Mouse (Mus musculus) megakaryocyte, embryonic 14.5 days (primary cell): ENCODE measurements around the gene Tmem223.

Experiments used
- FLI1 ChIP-seq: IDR thresholded peaks from 2 replicates; pipeline ENCODE4 v1.6.1; 2012; ENCODE audit warnings: low read length, inconsistent platforms, mixed read lengths
- GATA1 ChIP-seq: IDR thresholded peaks from 3 replicates; pipeline ENCODE4 v1.6.1; 2012; ENCODE audit warnings: mixed read lengths, low read length, inconsistent platforms, borderline replicate concordance

DNA sequence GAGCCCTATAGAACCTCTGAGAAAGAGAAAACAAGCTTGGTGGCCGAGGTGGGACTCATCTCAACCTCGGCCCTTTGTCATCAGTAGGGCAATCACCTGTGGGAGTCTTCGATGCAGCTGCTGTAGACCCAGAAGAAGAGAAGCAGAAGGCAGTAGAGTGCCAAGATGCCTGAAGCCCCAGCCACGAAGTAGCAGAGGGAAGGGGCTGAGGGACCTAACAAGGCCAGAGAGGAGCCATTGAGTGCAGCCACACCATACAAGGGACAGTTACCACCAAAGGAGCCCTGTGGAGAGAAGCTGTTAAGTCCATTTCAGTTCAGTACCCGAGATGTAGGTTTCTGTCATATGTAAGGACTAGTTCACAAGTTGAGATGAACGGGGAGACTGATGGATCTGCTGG, 2.6 kb downstream of the Tmem223 start:
- no peak for TF ChIP-seq FLI1
- TF ChIP-seq GATA1 = no peak
